Mouse (Mus musculus) MEL (cell line): ENCODE data around the gene D030056L22Rik. TPM values are rescaled to one million over a fixed set of nuclear protein-coding genes. Genes with fewer than 3 reads are reported as not detected.
A peak's percentile ranks its signal among the peaks of the same experiment; 100 is the strongest.

Experiments
- DNase-seq: peaks from one replicate; pipeline ENCODE4 v3.0.0; 2011; ENCODE audit warnings: low read depth, low spot score
- H3K27ac ChIP-seq: 2 replicates; pipeline ENCODE4 v1.5.1; 2012; ENCODE audit warnings: low read depth, mild to moderate bottlenecking, control low read depth, low read length, moderate library complexity; ENCODE audit not compliant: control insufficient read depth
- H3K27me3 ChIP-seq, 2 experiments: fragments of 150-350 bp in 1 of 2; sonication (generic) in 1 of 2; 2 replicates each; pipeline ENCODE4 v1.6.1; 2012; ENCODE audit warnings: low read length in 2 of 2, mild to moderate bottlenecking in 2 of 2, improper control_type of control experiment in 1 of 2, moderate library complexity in 1 of 2; ENCODE audit not compliant: insufficient read depth in 2 of 2, control insufficient read depth in 1 of 2
- H3K36me3 ChIP-seq, 2 experiments: 2 replicates each; pipeline ENCODE4 v1.6.1; 2012 to 2014; ENCODE audit warnings: low read length in 2 of 2, improper control_type of control experiment in 1 of 2, inconsistent platforms in 1 of 2, mild to moderate bottlenecking in 1 of 2; ENCODE audit not compliant: insufficient read depth in 2 of 2, control insufficient read depth in 1 of 2
- H3K4me1 ChIP-seq, 2 experiments: fragments of 150-350 bp in 1 of 2; sonication (generic) in 1 of 2; 2 replicates each; pipeline ENCODE4 v1.6.1; 2012; ENCODE audit warnings: low read length in 2 of 2, improper control_type of control experiment in 1 of 2, mild to moderate bottlenecking in 1 of 2; ENCODE audit not compliant: insufficient read depth in 2 of 2, control insufficient read depth in 1 of 2
- H3K4me3 ChIP-seq, 2 experiments: fragments of 150-350 bp in 1 of 2; sonication (generic) in 1 of 2; 2 replicates each; pipeline ENCODE4 v1.5.1; 2012; ENCODE audit warnings: low read depth in 2 of 2, low read length in 2 of 2, mild to moderate bottlenecking in 2 of 2, moderate library complexity in 2 of 2, control low read depth in 1 of 2, improper control_type of control experiment in 1 of 2; ENCODE audit not compliant: control insufficient read depth in 1 of 2, insufficient read depth in 1 of 2
- H3K79me2 ChIP-seq: 2 replicates; pipeline ENCODE4 v1.6.1; 2012; ENCODE audit warnings: mild to moderate bottlenecking, low read length, moderate library complexity; ENCODE audit not compliant: control insufficient read depth, poor library complexity, insufficient read depth
- H3K9ac ChIP-seq: 2 replicates; pipeline ENCODE4 v1.6.1; 2012; ENCODE audit warnings: low read depth, mild to moderate bottlenecking, control low read depth, low read length, moderate library complexity; ENCODE audit not compliant: control insufficient read depth, poor library complexity, severe bottlenecking
- H3K9me3 ChIP-seq: fragments of 150-350 bp; sonication (generic); replicated peaks from 2 replicates; pipeline ENCODE4 v1.6.1; 2012; ENCODE audit warnings: mild to moderate bottlenecking, low read length, improper control_type of control experiment, moderate library complexity; ENCODE audit not compliant: insufficient read depth
- BHLHE40 ChIP-seq: IDR thresholded peaks from 2 replicates; pipeline ENCODE4 v1.6.1; 2012; ENCODE audit warnings: low read depth, mild to moderate bottlenecking, inconsistent platforms, low read length, improper control_type of control experiment, borderline replicate concordance
- CHD1 ChIP-seq: IDR thresholded peaks from 2 replicates; pipeline ENCODE4 v1.6.1; 2012; ENCODE audit warnings: low read depth, mild to moderate bottlenecking, inconsistent platforms, low read length, improper control_type of control experiment
- CHD2 ChIP-seq: IDR thresholded peaks from 2 replicates; pipeline ENCODE4 v1.6.1; 2011; ENCODE audit warnings: low read length, improper control_type of control experiment
- CTCF ChIP-seq, 3 experiments: IDR thresholded peaks in 2 of 3; conservative IDR thresholded peaks in 1 of 3; 2 replicates each; pipeline ENCODE4 v1.5.1; 2011 to 2012; ENCODE audit warnings: low read length in 3 of 3, low read depth in 2 of 3, mild to moderate bottlenecking in 2 of 3, improper control_type of control experiment in 1 of 3, inconsistent platforms in 1 of 3, mixed read lengths in 1 of 3, moderate library complexity in 1 of 3; ENCODE audit not compliant: control insufficient read depth in 1 of 3, insufficient read depth in 1 of 3, poor library complexity in 1 of 3, severe bottlenecking in 1 of 3
- E2F4 ChIP-seq: IDR thresholded peaks from 2 replicates; pipeline ENCODE4 v1.6.1; 2011; ENCODE audit warnings: low read depth, low read length, improper control_type of control experiment, borderline replicate concordance
- EP300 ChIP-seq, 2 experiments: IDR thresholded peaks; 2 replicates each; pipeline ENCODE4 v1.6.1; 2011; ENCODE audit warnings: improper control_type of control experiment in 2 of 2, low read length in 2 of 2, low read depth in 1 of 2, mild to moderate bottlenecking in 1 of 2
- ETS1 ChIP-seq: IDR thresholded peaks from 2 replicates; pipeline ENCODE4 v1.6.1; 2012; ENCODE audit warnings: low read depth, mild to moderate bottlenecking, inconsistent platforms, low read length, improper control_type of control experiment, moderate library complexity
- GABPA ChIP-seq: IDR thresholded peaks from 2 replicates; pipeline ENCODE4 v1.6.1; 2012; ENCODE audit warnings: low read depth, mild to moderate bottlenecking, inconsistent platforms, low read length, improper control_type of control experiment, moderate library complexity
- GATA1 ChIP-seq: IDR thresholded peaks from 2 replicates; pipeline ENCODE4 v1.6.1; 2011; ENCODE audit warnings: low read depth, low read length, improper control_type of control experiment
- HCFC1 ChIP-seq: IDR thresholded peaks from 2 replicates; pipeline ENCODE4 v1.6.1; 2012; ENCODE audit warnings: low read depth, mild to moderate bottlenecking, inconsistent platforms, low read length, improper control_type of control experiment, moderate library complexity
- JUND ChIP-seq: IDR thresholded peaks from 2 replicates; pipeline ENCODE4 v1.6.1; 2011; ENCODE audit warnings: low read depth, mild to moderate bottlenecking, improper control_type of control experiment, low read length
- KAT2A ChIP-seq: conservative IDR thresholded peaks from 2 replicates; pipeline ENCODE4 v1.6.1; 2012; ENCODE audit warnings: low read depth, low read length, improper control_type of control experiment, inconsistent platforms
- MAFK ChIP-seq: IDR thresholded peaks from 2 replicates; pipeline ENCODE4 v1.6.1; 2011; ENCODE audit warnings: low read depth, mild to moderate bottlenecking, low read length, improper control_type of control experiment, borderline replicate concordance
- MAX ChIP-seq: IDR thresholded peaks from 2 replicates; pipeline ENCODE4 v1.6.1; 2011; ENCODE audit warnings: low read length, improper control_type of control experiment
- MAZ ChIP-seq: IDR thresholded peaks from 2 replicates; pipeline ENCODE4 v1.6.1; 2012; ENCODE audit warnings: low read depth, mild to moderate bottlenecking, inconsistent platforms, low read length, improper control_type of control experiment
- MEF2A ChIP-seq: IDR thresholded peaks from 2 replicates; pipeline ENCODE4 v1.6.1; 2014; ENCODE audit warnings: low read depth, mild to moderate bottlenecking, inconsistent platforms, low read length, improper control_type of control experiment; ENCODE audit not compliant: poor library complexity, insufficient replicate concordance, severe bottlenecking; ENCODE audit errors: extremely low read depth
- MXI1 ChIP-seq: IDR thresholded peaks from 2 replicates; pipeline ENCODE4 v1.6.1; 2011; ENCODE audit warnings: mild to moderate bottlenecking, low read depth, low read length, improper control_type of control experiment
- MYB ChIP-seq: IDR thresholded peaks from 2 replicates; pipeline ENCODE4 v1.6.1; 2011; ENCODE audit warnings: mild to moderate bottlenecking, low read depth, low read length, improper control_type of control experiment
- MYC ChIP-seq: IDR thresholded peaks from 2 replicates; pipeline ENCODE4 v1.6.1; 2011; ENCODE audit warnings: low read depth, mild to moderate bottlenecking, low read length, improper control_type of control experiment, moderate library complexity
- NELFE ChIP-seq: IDR thresholded peaks from 2 replicates; pipeline ENCODE4 v1.6.1; 2011; ENCODE audit warnings: low read depth, low read length, improper control_type of control experiment
- NRF1 ChIP-seq: IDR thresholded peaks from 2 replicates; pipeline ENCODE4 v1.6.1; 2014; ENCODE audit warnings: low read depth, mild to moderate bottlenecking, inconsistent platforms, low read length, improper control_type of control experiment, moderate library complexity; ENCODE audit not compliant: poor library complexity, insufficient read depth, severe bottlenecking
- POLR2AphosphoS2 ChIP-seq: IDR thresholded peaks from 2 replicates; pipeline ENCODE4 v1.6.1; 2011; ENCODE audit warnings: low read length, improper control_type of control experiment
- POLR2AphosphoS5 ChIP-seq: IDR thresholded peaks from 2 replicates; pipeline ENCODE4 v1.6.1; 2012; ENCODE audit warnings: low read depth, borderline replicate concordance, mild to moderate bottlenecking, inconsistent platforms, low read length, moderate library complexity, mixed read lengths
- RAD21 ChIP-seq: IDR thresholded peaks from 2 replicates; pipeline ENCODE4 v1.6.1; 2011; ENCODE audit warnings: mild to moderate bottlenecking, low read depth, low read length, improper control_type of control experiment
- RCOR1 ChIP-seq: IDR thresholded peaks from 2 replicates; pipeline ENCODE4 v1.6.1; 2012; ENCODE audit warnings: low read depth, mild to moderate bottlenecking, inconsistent platforms, low read length, improper control_type of control experiment
- SIN3A ChIP-seq: IDR thresholded peaks from 2 replicates; pipeline ENCODE4 v1.6.1; 2012; ENCODE audit warnings: low read length, improper control_type of control experiment, inconsistent platforms
- SMC3 ChIP-seq: IDR thresholded peaks from 2 replicates; pipeline ENCODE4 v1.6.1; 2011; ENCODE audit warnings: low read depth, low read length, improper control_type of control experiment
- TAL1 ChIP-seq: IDR thresholded peaks from 2 replicates; pipeline ENCODE4 v1.6.1; 2012; ENCODE audit warnings: mild to moderate bottlenecking, inconsistent platforms, low read length, moderate library complexity, mixed read lengths
- TCF12 ChIP-seq: IDR thresholded peaks from 2 replicates; pipeline ENCODE4 v1.6.1; 2014; ENCODE audit warnings: low read depth, mild to moderate bottlenecking, inconsistent platforms, low read length, improper control_type of control experiment, moderate library complexity
- UBTF ChIP-seq: IDR thresholded peaks from 2 replicates; pipeline ENCODE4 v1.6.1; 2012; ENCODE audit warnings: low read depth, mild to moderate bottlenecking, inconsistent platforms, low read length, improper control_type of control experiment, moderate library complexity, borderline replicate concordance; ENCODE audit not compliant: insufficient read depth
- USF1 ChIP-seq: IDR thresholded peaks from 2 replicates; pipeline ENCODE4 v1.6.1; 2014; ENCODE audit warnings: low read depth, mild to moderate bottlenecking, inconsistent platforms, low read length, improper control_type of control experiment, moderate library complexity
- USF2 ChIP-seq, 2 experiments: IDR thresholded peaks; 2 replicates each; pipeline ENCODE4 v1.6.1; 2011 to 2012; ENCODE audit warnings: improper control_type of control experiment in 2 of 2, low read length in 2 of 2, borderline replicate concordance in 1 of 2, inconsistent platforms in 1 of 2, low read depth in 1 of 2, mild to moderate bottlenecking in 1 of 2; ENCODE audit not compliant: insufficient read depth in 1 of 2
- ZC3H11A ChIP-seq: IDR thresholded peaks from 2 replicates; pipeline ENCODE4 v1.6.1; 2012; ENCODE audit warnings: low read depth, mild to moderate bottlenecking, inconsistent platforms, low read length, improper control_type of control experiment
- ZKSCAN1 ChIP-seq: IDR thresholded peaks from 2 replicates; pipeline ENCODE4 v1.6.1; 2012; ENCODE audit warnings: low read depth, mild to moderate bottlenecking, inconsistent platforms, low read length, improper control_type of control experiment, moderate library complexity
- polyA plus RNA-seq, 2 experiments: library from polyadenylated mRNA; stranded (reverse) in 1 of 2; unstranded in 1 of 2; fragments of >175 nt in 1 of 2; fragments of >200 nt in 1 of 2; gene quantifications; 2 replicates each; pipeline versions ENCODE4 v1.2.1 to v1.2.4; 2012; ENCODE audit warnings: low replicate concordance in 2 of 2, low read depth in 1 of 2; ENCODE audit not compliant: insufficient read length in 2 of 2, insufficient read depth in 1 of 2, missing spikeins in 1 of 2
- total RNA-seq: library from RNA; depleted of rRNA; stranded (reverse); fragments of 300-350 nt; gene quantifications from 2 replicates; pipeline ENCODE4 v1.2.3, GENCODE M21; 2012

D030056L22Rik gene
- total and polyA plus RNA-seq, 3 experiments = 27.0 to 29.0 TPM; not detected in 1

DNA sequence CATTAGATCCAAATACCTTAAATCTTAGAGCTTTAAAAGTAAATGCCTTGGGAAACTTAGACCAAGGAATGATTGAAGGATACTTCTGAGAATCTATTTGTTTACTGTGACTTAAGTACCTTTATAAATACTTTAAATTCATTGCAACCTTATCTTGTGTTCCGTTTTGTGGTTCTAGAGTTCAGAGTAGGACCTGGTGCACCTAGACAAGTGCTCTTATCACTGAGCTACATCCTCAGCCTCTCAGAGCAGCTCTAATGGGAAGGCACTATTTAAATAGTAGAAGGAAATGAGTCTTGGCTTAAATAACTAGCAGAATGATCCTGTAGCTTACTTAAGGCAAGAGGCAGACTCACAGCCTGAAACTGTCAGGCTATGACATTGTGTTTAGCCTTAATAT, 17.4 kb upstream of the D030056L22Rik start:
- Histone ChIP-seq H3K27me3 (no peaks in the 10 kb centered on the region), H3K9ac (no peak overlapping the region), H3K27ac (no peak overlapping the region), H3K79me2 (no peaks in the 10 kb centered on the region; the same call in 1 of the 2 replicates), H3K4me3 (no peak overlapping the region), H3K36me3 (peaks cover 11 to 38% of the 10 kb centered on the region in 2 experiments), H3K4me1 (peaks cover 14 to 16% of the 10 kb centered on the region in 2 experiments), H3K9me3 (no peaks in the 10 kb centered on the region)
- DNase-seq = peak; percentile 69
- no peak for TF ChIP-seq MYC
- no peak for TF ChIP-seq POLR2AphosphoS5
- no peak; the same call in 1 of the 2 replicates for TF ChIP-seq ETS1
- TF ChIP-seq GATA1 = peak; percentile 86
- TF ChIP-seq MEF2A = no peak
- no peak for TF ChIP-seq MXI1
- TF ChIP-seq POLR2AphosphoS2 = no peak
- no peak for TF ChIP-seq BHLHE40
- no peak for TF ChIP-seq KAT2A
- no peak for TF ChIP-seq USF2 (IDR thresholded peaks at IDR 0.05; ENCODE audit: borderline replicate concordance in 1 of 2, insufficient read depth in 1 of 2, low read depth in 1 of 2, low read length in 2 of 2)
- no peak for TF ChIP-seq SIN3A
- TF ChIP-seq EP300 (IDR thresholded peaks at IDR 0.05; ENCODE audit: low read depth in 1 of 2, low read length in 2 of 2) = peak; percentile 76 to 77
- no peak for TF ChIP-seq GABPA
- TF ChIP-seq HCFC1 = no peak
- no peak for TF ChIP-seq MAZ
- no peak for TF ChIP-seq MAX
- TF ChIP-seq ZC3H11A = no peak
- no peak for TF ChIP-seq CHD2
- 0 out of 2 replicates have a peak, but pooled peaks have one; percentile 45 for TF ChIP-seq RCOR1
- no peak for TF ChIP-seq NELFE
- peak; percentile 63 for TF ChIP-seq TAL1
- TF ChIP-seq MYB = no peak
- TF ChIP-seq CTCF (IDR thresholded peaks at IDR 0.05 in 2 of 3, conservative IDR thresholded peaks at IDR 0.05 in 1 of 3; ENCODE audit: control insufficient read depth in 1 of 3, insufficient read depth in 1 of 3, low read depth in 2 of 3, low read length in 3 of 3, poor library complexity in 1 of 3, severe bottlenecking in 1 of 3) = no peak
- TF ChIP-seq UBTF = no peak
- no peak for TF ChIP-seq ZKSCAN1
- TF ChIP-seq E2F4 = no peak
- TF ChIP-seq TCF12 = peak; percentile 78
- TF ChIP-seq JUND = no peak
- no peak for TF ChIP-seq MAFK
- no peak for TF ChIP-seq USF1
- no peak for TF ChIP-seq RAD21
- no peak for TF ChIP-seq SMC3
- no peak for TF ChIP-seq CHD1
- TF ChIP-seq NRF1 = no peak
